28 mouse cellular contexts compared by ENCODE assay signal in the genomic region with DNA sequence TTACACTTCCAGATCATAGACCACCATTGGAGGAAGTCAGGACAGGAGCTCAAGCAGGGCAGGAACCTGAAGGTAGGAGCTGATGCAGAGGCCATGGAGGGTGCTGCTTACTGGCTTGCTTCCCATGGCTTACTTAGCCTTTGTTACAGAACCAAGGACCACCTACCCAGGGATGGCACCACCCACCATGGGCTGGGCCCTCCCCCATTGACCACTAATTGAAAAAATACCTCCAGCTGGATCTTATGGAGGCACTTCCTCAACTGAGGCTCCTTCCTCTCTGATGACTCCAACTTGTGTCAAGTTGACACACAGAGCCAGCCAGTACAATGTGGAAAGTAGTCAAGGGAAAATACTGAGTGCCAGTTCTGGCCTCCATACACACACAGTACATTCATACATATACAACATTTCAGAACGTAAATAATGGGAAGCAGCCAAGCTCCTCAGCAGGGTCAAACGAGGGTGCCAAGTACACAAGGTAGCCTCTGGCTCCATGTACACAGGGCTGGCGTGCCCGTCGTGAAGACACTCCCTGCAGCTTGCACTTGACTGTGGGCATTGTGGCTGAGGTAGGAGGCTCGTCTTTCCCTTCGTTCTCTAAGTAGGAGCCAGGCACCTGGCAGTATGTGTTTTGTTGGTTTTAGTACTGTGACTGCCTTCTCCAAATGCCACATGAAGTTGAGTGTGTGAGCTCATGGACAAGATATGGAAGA. TPM values are rescaled to one million over a fixed set of nuclear protein-coding genes. Genes with fewer than 3 reads are reported as not detected.
DNase-seq lines count a peak whose midpoint lies in the region; ATAC-seq and TF ChIP-seq lines count a peak whose summit lies in the region.
"Had no signal": no experiment of that assay in that cellular context is flagged by ENCODE, and none has a peak within 500 bp of the region (broad histone marks: within the 10 kb centered on the region; RNA-seq: fewer than 3 reads in every experiment).

No protein-coding gene starts in this region.

- H3K27me3 ChIP-seq in lung, embryonic 15.5 days, result no peaks in the 10 kb centered on the region
- no peaks in the 10 kb centered on the region for H3K27me3 ChIP-seq in embryonic facial prominence, embryonic 10.5 days (replicated peaks; ENCODE audit: low read depth, poor library complexity, severe bottlenecking)
- H3K27me3 ChIP-seq in embryonic facial prominence, embryonic 15.5 days, result no peaks in the 10 kb centered on the region
- H3K27me3 ChIP-seq in stomach, postnatal 0 days (ENCODE audit: control insufficient read depth, insufficient read depth, low read length), result no peaks in the 10 kb centered on the region
- H3K27me3 ChIP-seq: forebrain, embryonic 13.5 days; heart, embryonic 12.5 days; limb, embryonic 12.5 days; liver, embryonic 15.5 days; midbrain, embryonic 13.5 days; Patski; stomach, embryonic 15.5 days had no signal

- no peaks in the 10 kb centered on the region for H3K9me3 ChIP-seq in lung, embryonic 15.5 days
- no peaks in the 10 kb centered on the region for H3K9me3 ChIP-seq in embryonic facial prominence, embryonic 10.5 days
- no peaks in the 10 kb centered on the region for H3K9me3 ChIP-seq in embryonic facial prominence, embryonic 15.5 days (replicated peaks)
- no peaks in the 10 kb centered on the region for H3K9me3 ChIP-seq in stomach, postnatal 0 days (ENCODE audit: control insufficient read depth, low read length)
- H3K9me3 ChIP-seq: forebrain, embryonic 13.5 days; G1E; heart, embryonic 12.5 days; limb, embryonic 12.5 days; liver, embryonic 15.5 days; midbrain, embryonic 13.5 days; stomach, embryonic 15.5 days had no signal

- WGBS in lung, embryonic 15.5 days, result 64% methylated on average over 7 of the region's 7 CpGs
- WGBS in embryonic facial prominence, embryonic 10.5 days, result 83% methylated on average over 7 of the region's 7 CpGs
- whole genome bisulfite sequencing in embryonic facial prominence, embryonic 15.5 days, result 52% methylated on average over 7 of the region's 7 CpGs
- WGBS in stomach, postnatal 0 days, result 50% methylated on average over 7 of the region's 7 CpGs

- ATAC-seq in lung, embryonic 15.5 days (ENCODE audit: borderline replicate concordance, extremely low read depth, low FRiP score, low TSS enrichment), result no peak; the same call in 1 of the 2 replicates
- 0 out of 2 replicates have a peak, but pooled peaks have one; percentile 40 for ATAC-seq in embryonic facial prominence, embryonic 15.5 days (ENCODE audit: insufficient number of reproducible peaks, low FRiP score, low TSS enrichment, low read depth)
- ATAC-seq in stomach, postnatal 0 days (ENCODE audit: low FRiP score, low TSS enrichment), result peak; percentile 51
- ATAC-seq in granulocyte monocyte progenitor cell, adult 5-6 weeks (replicated peaks; ENCODE audit: poor library complexity, severe bottlenecking), result no peak
- ATAC-seq: forebrain, embryonic 13.5 days; intestine, postnatal 0 days; midbrain, embryonic 13.5 days; Patski had no signal

- H3K4me3 ChIP-seq in lung, embryonic 15.5 days, result no peak overlapping the region
- H3K4me3 ChIP-seq in embryonic facial prominence, embryonic 10.5 days, result no peak overlapping the region
- no peak overlapping the region for H3K4me3 ChIP-seq in embryonic facial prominence, embryonic 15.5 days (replicated peaks)
- no peak overlapping the region for H3K4me3 ChIP-seq in stomach, postnatal 0 days (ENCODE audit: low read depth, low read length)
- H3K4me3 ChIP-seq: forebrain, embryonic 13.5 days; heart, adult 2 months; heart, embryonic 12.5 days; limb, embryonic 12.5 days; liver, embryonic 15.5 days; midbrain, embryonic 13.5 days; stomach, embryonic 15.5 days had no signal

- H3K4me1 ChIP-seq in lung, embryonic 15.5 days, result no peaks in the 10 kb centered on the region
- peaks cover 7% of the 10 kb centered on the region for H3K4me1 ChIP-seq in embryonic facial prominence, embryonic 10.5 days
- peaks cover 11% of the 10 kb centered on the region; the same call in 1 of the 2 replicates for H3K4me1 ChIP-seq in embryonic facial prominence, embryonic 15.5 days
- no peaks in the 10 kb centered on the region for H3K4me1 ChIP-seq in stomach, postnatal 0 days (replicated peaks; ENCODE audit: control insufficient read depth, insufficient read depth)
- H3K4me1 ChIP-seq: heart, embryonic 12.5 days; limb, embryonic 12.5 days; liver, embryonic 15.5 days; midbrain, embryonic 13.5 days; stomach, embryonic 15.5 days had no signal

- peak overlapping the region; percentile 8; the same call in 1 of the 2 replicates for H3K27ac ChIP-seq in lung, embryonic 15.5 days
- peak overlapping the region; percentile 35; the same call in 1 of the 2 replicates for H3K27ac ChIP-seq in embryonic facial prominence, embryonic 10.5 days (replicated peaks)
- H3K27ac ChIP-seq in embryonic facial prominence, embryonic 15.5 days (replicated peaks), result peak overlapping the region; percentile 65
- H3K27ac ChIP-seq in stomach, postnatal 0 days (replicated peaks), result no peak overlapping the region
- H3K27ac ChIP-seq: forebrain, embryonic 13.5 days; heart, adult 2 months; hindbrain, embryonic 14.5 days; limb, embryonic 12.5 days; liver, embryonic 15.5 days; macrophage; midbrain, embryonic 13.5 days; stomach, embryonic 15.5 days had no signal

- no peak overlapping the region for H3K4me2 ChIP-seq in lung, embryonic 15.5 days
- H3K4me2 ChIP-seq in embryonic facial prominence, embryonic 15.5 days (replicated peaks), result no peak overlapping the region
- no peak overlapping the region for H3K4me2 ChIP-seq in stomach, postnatal 0 days (replicated peaks; ENCODE audit: low read depth)
- H3K4me2 ChIP-seq: forebrain, embryonic 13.5 days; heart, embryonic 12.5 days; hindbrain, embryonic 14.5 days; limb, embryonic 12.5 days; liver, embryonic 15.5 days; midbrain, embryonic 13.5 days; stomach, embryonic 15.5 days had no signal

- no peak for TF ChIP-seq CTCF in stomach, postnatal 0 days (IDR thresholded peaks at IDR 0.05; ENCODE audit: low read depth)

- H3K9ac ChIP-seq in lung, embryonic 15.5 days, result no peak overlapping the region
- no peak overlapping the region for H3K9ac ChIP-seq in embryonic facial prominence, embryonic 15.5 days
- no peak overlapping the region for H3K9ac ChIP-seq in stomach, postnatal 0 days (ENCODE audit: low read length)
- H3K9ac ChIP-seq: forebrain, embryonic 13.5 days; heart, embryonic 12.5 days; hindbrain, embryonic 14.5 days; limb, embryonic 12.5 days; liver, embryonic 15.5 days; midbrain, embryonic 13.5 days; stomach, embryonic 15.5 days had no signal

- TF ChIP-seq EP300 in stomach, postnatal 0 days (optimal IDR thresholded peaks at IDR 0.05), result no peak

- H3K36me3 ChIP-seq in lung, embryonic 15.5 days, result peaks cover 85% of the 10 kb centered on the region
- H3K36me3 ChIP-seq in embryonic facial prominence, embryonic 10.5 days (replicated peaks), result peaks cover 100% of the 10 kb centered on the region
- H3K36me3 ChIP-seq in embryonic facial prominence, embryonic 15.5 days, result peaks cover 84% of the 10 kb centered on the region
- H3K36me3 ChIP-seq in stomach, postnatal 0 days (ENCODE audit: control insufficient read depth, insufficient read depth, low read length), result peaks cover 37% of the 10 kb centered on the region

- DNase-seq in lung, postnatal 10 days, result no peak
- DNase-seq in embryonic facial prominence, embryonic 10.5 days (ENCODE audit: low spot score), result peak; percentile 64
- peak; percentile 49 for DNase-seq in stomach, postnatal 0 days (ENCODE audit: low spot score)
- no peak for DNase-seq in layer of hippocampus, adult 9-11 months
- DNase-seq: adrenal gland, postnatal 10 days; cerebellum, adult 11 months; cerebellum, postnatal 10 days; gastrocnemius, postnatal 36 days; heart, adult 2 months; heart, postnatal 4 days; kidney, adult 9 months; kidney, postnatal 10 days; right cerebral cortex, postnatal 14 days; thymus, postnatal 25 days had no signal

RNA-seq across cellular contexts. Expression of gene Ralbp1, which starts 45.9 kb away (rescaled TPM):
- polyA plus RNA-seq in lung, embryonic 15.5 days (2015; fragmentation: Nextera tagmentation; extraction: Ambion mirVana), result 74.2 and 81.9 TPM in 2 replicates
- 58.5 and 61.3 TPM in 2 replicates for polyA plus RNA-seq in embryonic facial prominence, embryonic 10.5 days (2016; fragmentation: Nextera tagmentation; extraction: Ambion mirVana)
- polyA plus RNA-seq in embryonic facial prominence, embryonic 15.5 days (2015; fragmentation: Nextera tagmentation; extraction: Ambion mirVana), result 150 and 170 TPM in 2 replicates
- 114 and 117 TPM in 2 replicates for polyA plus RNA-seq in stomach, postnatal 0 days (2015; fragmentation: Nextera tagmentation; extraction: Ambion mirVana)
- 40.5 and 41.4 TPM in 2 replicates for total RNA-seq in granulocyte monocyte progenitor cell, adult 5-6 weeks (2014; fragmentation: Nextera tagmentation)
- 71.5 and 76.3 TPM in 2 replicates for total RNA-seq in granulocyte monocyte progenitor cell, adult 5-6 weeks (2017)

RNA-seq across cellular contexts. Expression of gene Ppp4r1, which starts 57.3 kb away (rescaled TPM):
- polyA plus RNA-seq in lung, embryonic 15.5 days (2015; fragmentation: Nextera tagmentation; extraction: Ambion mirVana), result 42.2 and 42.8 TPM in 2 replicates
- 61.4 and 67.4 TPM in 2 replicates for polyA plus RNA-seq in embryonic facial prominence, embryonic 10.5 days (2016; fragmentation: Nextera tagmentation; extraction: Ambion mirVana)
- polyA plus RNA-seq in embryonic facial prominence, embryonic 15.5 days (2015; fragmentation: Nextera tagmentation; extraction: Ambion mirVana), result 37.2 and 38.0 TPM in 2 replicates
- polyA plus RNA-seq in stomach, postnatal 0 days (2015; fragmentation: Nextera tagmentation; extraction: Ambion mirVana), result 14.2 and 15.3 TPM in 2 replicates
- 76.3 and 77.3 TPM in 2 replicates for total RNA-seq in granulocyte monocyte progenitor cell, adult 5-6 weeks (2014; fragmentation: Nextera tagmentation)
- total RNA-seq in granulocyte monocyte progenitor cell, adult 5-6 weeks (2017), result 42.0 and 101 TPM in 2 replicates

Comparison
In these comparisons a context has a peak if more than half of its experiments do, and no peak if none do; other contexts are left out.
1. ATAC-seq: peak in embryonic facial prominence, embryonic 15.5 days (single experiment) and stomach, postnatal 0 days (single experiment); none in lung, embryonic 15.5 days (single experiment) and granulocyte monocyte progenitor cell, adult 5-6 weeks (single experiment).
2. DNase-seq: peak in embryonic facial prominence, embryonic 10.5 days (single experiment) and stomach, postnatal 0 days (single experiment); none in lung, postnatal 10 days (single experiment) and layer of hippocampus, adult 9-11 months (single experiment).